Mouse (Mus musculus) liver, embryonic 14.5 days (tissue): ENCODE results near the gene Vmn1r19. TPM values are rescaled to one million over a fixed set of nuclear protein-coding genes. Genes with fewer than 3 reads are reported as not detected.
"Not testable (repeated sequence)": the region's sequence is repeated elsewhere in the genome, so short reads cannot be mapped to it uniquely, and the experiment has no call there.

ENCODE experiments used
- ATAC-seq: fragments of 200-750 bp; cut with Nextera tagmentation; 2 replicates; pipeline ENCODE4 v1.8.0; 2017; ENCODE audit warnings: moderate number of reproducible peaks, mild to moderate bottlenecking, moderate library complexity; ENCODE audit not compliant: insufficient read depth
- DNase-seq, 3 experiments: peaks; one replicate each; pipeline ENCODE4 v3.0.0-alpha.2; 2012 to 2013; ENCODE audit warnings: low read depth in 3 of 3, low spot score in 3 of 3
- H3K27ac ChIP-seq: fragments of 300-500 bp; sonication (generic); 2 replicates; pipeline ENCODE4 v1.5.1; 2014; ENCODE audit warnings: moderate library complexity, mild to moderate bottlenecking, control low read depth, inconsistent platforms
- H3K27me3 ChIP-seq: fragments of 300-500 bp; sonication (generic); 2 replicates; pipeline ENCODE4 v1.6.1; 2014; ENCODE audit warnings: mild to moderate bottlenecking, low read length, moderate library complexity; ENCODE audit not compliant: control insufficient read depth, insufficient read depth
- H3K36me3 ChIP-seq: fragments of 300-500 bp; sonication (generic); replicated peaks from 2 replicates; pipeline ENCODE4 v1.6.1; 2014; ENCODE audit warnings: low read depth; ENCODE audit not compliant: control insufficient read depth, insufficient read depth
- H3K4me1 ChIP-seq, 2 experiments: fragments of 200-500 bp in 1 of 2; fragments of 300-500 bp in 1 of 2; sonication (generic) in 1 of 2; replicated peaks; 2 replicates each; pipeline ENCODE4 v1.6.1; 2012 to 2014; ENCODE audit warnings: antibody characterized with exemption in 1 of 2, inconsistent platforms in 1 of 2, low read length in 1 of 2; ENCODE audit not compliant: control insufficient read depth in 2 of 2, insufficient read depth in 2 of 2
- H3K4me2 ChIP-seq: fragments of 300-500 bp; sonication (generic); 2 replicates; pipeline ENCODE4 v1.6.1; 2014; ENCODE audit warnings: low read depth, mild to moderate bottlenecking, control low read depth, moderate library complexity
- H3K4me3 ChIP-seq, 2 experiments: fragments of 200-500 bp in 1 of 2; fragments of 300-500 bp in 1 of 2; sonication (generic) in 1 of 2; 2 replicates each; pipeline ENCODE4 v1.5.1; 2012 to 2014; ENCODE audit warnings: low read depth in 2 of 2, low read length in 2 of 2, mild to moderate bottlenecking in 2 of 2, control low read depth in 1 of 2, inconsistent platforms in 1 of 2, moderate library complexity in 1 of 2; ENCODE audit not compliant: insufficient read depth in 1 of 2
- H3K9ac ChIP-seq: fragments of 300-500 bp; sonication (generic); replicated peaks from 2 replicates; pipeline ENCODE4 v1.6.1; 2014; ENCODE audit warnings: mild to moderate bottlenecking, control low read depth, moderate library complexity
- H3K9me3 ChIP-seq: fragments of 300-500 bp; sonication (generic); 2 replicates; pipeline ENCODE4 v1.6.1; 2016; ENCODE audit warnings: low read length, mixed read lengths; ENCODE audit not compliant: control insufficient read depth
- CTCF ChIP-seq: IDR thresholded peaks from 2 replicates; pipeline ENCODE4 v1.5.1; 2016; ENCODE audit warnings: antibody characterized with exemption, low read depth, control low read depth
- EP300 ChIP-seq: IDR thresholded peaks from 2 replicates; pipeline ENCODE4 v1.6.1; 2016; ENCODE audit warnings: antibody characterized with exemption, low read depth
- WGBS: fragments of 180-500 bp; shearing (Covaris S2); extraction: QIAGEN DNeasy Blood & Tissue Kit; methylation state at CpG from one replicate; pipeline ENCODE4 v1.1.7; 2014; ENCODE audit not compliant: insufficient replicate concordance; 5-methylcytosine and 5-hydroxymethylcytosine counted together
- polyA plus RNA-seq, 2 experiments: library from polyadenylated mRNA; depleted of rRNA in 1 of 2; stranded (reverse) in 1 of 2; unstranded in 1 of 2; fragments of >200 nt; fragmentation: Nextera tagmentation in 1 of 2; extraction: Ambion mirVana in 1 of 2; gene quantifications; 2 replicates each; pipeline versions ENCODE4 v1.2.1 to v1.2.3; 2012 to 2014

Vmn1r19 gene
- polyA plus RNA-seq (2012; rRNA removed) (not detected in 2 replicates), polyA plus RNA-seq (2014; fragmentation: Nextera tagmentation; extraction: Ambion mirVana) (not detected in 2 replicates)

DNA sequence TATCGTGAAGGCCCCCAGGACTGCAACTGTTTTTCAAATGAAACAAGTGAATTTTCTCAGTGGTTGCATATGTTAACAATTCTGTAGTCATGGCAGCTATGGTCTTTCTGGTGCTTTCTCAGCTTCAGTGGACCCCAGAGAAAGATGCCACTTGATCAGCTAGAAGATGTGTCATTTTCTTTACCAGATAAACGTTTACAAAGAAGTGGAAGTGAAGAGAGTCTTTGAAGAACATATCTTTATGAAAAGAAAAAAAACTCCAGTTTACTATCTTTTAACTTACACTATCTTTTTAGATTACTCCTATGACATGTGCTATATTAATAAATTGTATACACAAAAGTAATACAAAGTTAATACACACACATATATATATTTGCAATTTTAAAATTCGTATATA, at the start of gene Vmn1r19:
TSS of gene Vmn1r19 (plus strand) at position 301 of the 400 bp plus-strand sequence.
- not testable (repeated sequence) for H3K4me3 ChIP-seq, DNase-seq, H3K9ac ChIP-seq, H3K27ac ChIP-seq, H3K36me3 ChIP-seq, H3K4me2 ChIP-seq, H3K4me1 ChIP-seq, H3K9me3 ChIP-seq, ATAC-seq, H3K27me3 ChIP-seq
- WGBS: 41% methylated on average over 3 of the region's 3 CpGs

GRCm38 (mm10) chr6:57356864-57357263, 46.7 kb upstream of the Vmn1r19 start:
- 51% methylated on average over 2 of the region's 2 CpGs for WGBS
- DNase-seq (no peak), ATAC-seq (no peak)
- Histone ChIP-seq H3K36me3 (no peaks in the 10 kb centered on the region), H3K4me1 (no peaks in the 10 kb centered on the region), H3K9ac (no peak overlapping the region), H3K27ac (no peak overlapping the region), H3K4me2 (no peak overlapping the region), H3K9me3 (no peaks in the 10 kb centered on the region), H3K4me3 (no peak overlapping the region), H3K27me3 (no peaks in the 10 kb centered on the region)
- TF ChIP-seq CTCF (no peak), EP300 (no peak)

DNA sequence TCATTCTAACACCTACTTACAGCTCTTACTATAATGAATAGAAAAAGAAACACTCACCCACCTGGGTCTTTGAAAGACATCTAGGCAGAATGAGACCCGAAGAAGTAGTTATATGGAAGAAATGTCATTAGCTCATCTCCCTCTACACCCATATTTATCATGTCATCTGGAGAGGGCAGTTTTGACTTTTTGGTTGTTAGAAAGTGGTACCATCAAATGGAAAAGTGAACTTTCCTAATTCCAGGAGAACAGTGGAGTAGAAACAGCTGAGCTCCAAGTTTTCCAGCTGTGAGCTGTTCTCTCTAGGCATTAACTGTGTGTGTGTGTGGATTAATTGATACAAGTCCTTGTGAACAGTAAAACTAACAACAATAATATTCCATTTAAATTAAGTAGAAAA, 40.0 kb upstream of the Vmn1r19 start, which contains the start of gene Vmn1r17:
TSS of gene Vmn1r17 (minus strand) at position 101 of the 400 bp plus-strand sequence.
- DNase-seq: no peak
- Histone ChIP-seq H3K4me3 (no peak within 1 kb of the TSS), H3K9ac (no peak within 1 kb of the TSS), H3K4me2 (no peak within 1 kb of the TSS), H3K4me1 (no peaks in the 10 kb centered on the region), H3K27me3 (no peaks in the 10 kb centered on the region), H3K27ac (no peak within 1 kb of the TSS), H3K9me3 (no peaks in the 10 kb centered on the region), H3K36me3 (no peaks in the 10 kb centered on the region)
- 48% methylated on average over 1 of the region's 1 CpGs for WGBS
- TF ChIP-seq EP300: no peak
- TF ChIP-seq CTCF: no peak
- ATAC-seq: no peak

DNA sequence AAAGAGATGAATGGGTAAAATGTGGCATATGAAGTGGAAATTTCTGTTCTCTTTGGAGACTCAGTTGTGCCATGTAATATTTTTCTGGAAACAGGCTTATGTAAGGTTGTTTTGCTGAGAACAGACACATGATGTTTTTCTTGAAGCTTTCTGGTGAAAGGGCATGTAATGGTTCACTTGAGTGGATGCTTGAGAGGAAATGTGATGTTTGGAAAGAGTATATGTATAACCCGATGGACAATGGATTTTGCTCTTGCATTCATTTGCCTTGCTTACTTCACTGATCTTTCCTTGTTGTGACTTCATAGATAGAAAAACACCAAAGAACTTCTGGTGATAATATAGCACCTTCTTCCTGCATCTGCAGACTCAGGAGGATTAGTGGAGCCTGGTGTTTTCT, 37.7 kb upstream of the Vmn1r19 start:
- not testable (repeated sequence) for H3K4me3 ChIP-seq, H3K27ac ChIP-seq, DNase-seq, H3K4me1 ChIP-seq, H3K36me3 ChIP-seq, H3K4me2 ChIP-seq, ATAC-seq, H3K27me3 ChIP-seq, H3K9ac ChIP-seq, H3K9me3 ChIP-seq
- 69% methylated on average over 1 of the region's 1 CpGs for WGBS

GRCm38 (mm10) chr6:57367496-57367895, 36.1 kb upstream of the Vmn1r19 start:
- no peak overlapping the region for H3K9ac ChIP-seq
- H3K4me3 ChIP-seq: no peak overlapping the region
- no peak for DNase-seq
- TF ChIP-seq EP300 (no peak), CTCF (no peak)
- H3K36me3 ChIP-seq: no peaks in the 10 kb centered on the region
- WGBS: 46% methylated on average over 1 of the region's 1 CpGs
- no peak overlapping the region for H3K27ac ChIP-seq
- no peaks in the 10 kb centered on the region for H3K9me3 ChIP-seq
- no peak overlapping the region for H3K4me2 ChIP-seq
- no peaks in the 10 kb centered on the region for H3K4me1 ChIP-seq
- no peaks in the 10 kb centered on the region for H3K27me3 ChIP-seq
- no peak for ATAC-seq

DNA sequence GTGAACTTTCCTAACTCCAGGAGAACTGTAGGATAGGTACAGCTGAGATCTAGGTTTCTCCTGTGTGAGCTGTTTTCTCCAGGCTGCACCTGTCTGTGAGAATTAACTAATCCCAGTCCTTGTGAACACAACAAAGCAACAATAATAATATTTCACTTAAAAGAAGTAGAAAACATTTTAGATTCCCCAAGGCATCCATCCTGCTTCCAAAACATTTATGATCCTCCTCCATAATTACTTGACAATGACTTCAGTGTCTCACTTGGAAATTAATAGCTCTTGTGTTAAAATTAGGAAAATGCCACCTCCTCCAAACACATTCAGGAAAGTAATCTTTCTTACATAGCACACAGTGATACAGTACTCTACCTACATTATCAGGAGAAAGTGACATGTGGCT, 7.9 kb upstream of the Vmn1r19 start, which contains the start of gene Vmn1r18:
TSS of gene Vmn1r18 (minus strand) at position 101 of the 400 bp plus-strand sequence.
- ATAC-seq (no peak), DNase-seq (no peak)
- TF ChIP-seq EP300: no peak
- no peak for TF ChIP-seq CTCF
- Histone ChIP-seq H3K4me3 (no peak within 1 kb of the TSS), H3K9me3 (no peaks in the 10 kb centered on the region), H3K9ac (no peak within 1 kb of the TSS), H3K27ac (no peak within 1 kb of the TSS), H3K36me3 (no peaks in the 10 kb centered on the region), H3K27me3 (no peaks in the 10 kb centered on the region), H3K4me1 (no peaks in the 10 kb centered on the region), H3K4me2 (no peak within 1 kb of the TSS)
